Mouse (Mus musculus): Measurements from ENCODE around the gene Gm20388.

Gm20388 gene

GRCm38 (mm10) chr8:122537033-122537432 is 2626.4 kb downstream of the Gm20388 start:
- DNase-seq (ENCODE audit: extremely low spot score): no peak

GRCm38 (mm10) chr8:122537812-122538211 is 2627.2 kb downstream of the Gm20388 start:
- DNase-seq (ENCODE audit: extremely low spot score): no peak

GRCm38 (mm10) chr8:122538310-122539076 is 2627.9 kb downstream of the Gm20388 start:
- DNase-seq (ENCODE audit: extremely low spot score): no peak

- DNase-seq (ENCODE audit: extremely low spot score): no peak
Measured at GRCm38 (mm10) chr8:122544138-122544537, 2633.5 kb downstream of the Gm20388 start.

- no peak for DNase-seq (ENCODE audit: extremely low spot score)
Measured at GRCm38 (mm10) chr8:122546066-122546755, 2635.6 kb downstream of the Gm20388 start.

- no peak for DNase-seq (ENCODE audit: extremely low spot score)
Measured at GRCm38 (mm10) chr8:122546811-122547453, 2636.3 kb downstream of the Gm20388 start.

- DNase-seq (ENCODE audit: extremely low spot score): no peak
Measured at GRCm38 (mm10) chr8:122547815-122548214, 2637.2 kb downstream of the Gm20388 start.

GRCm38 (mm10) chr8:122548331-122548730 is 2637.7 kb downstream of the Gm20388 start:
- no peak for DNase-seq (ENCODE audit: extremely low spot score)

- no peak for DNase-seq (ENCODE audit: extremely low spot score)
Measured at GRCm38 (mm10) chr8:122548891-122549439, 2638.3 kb downstream of the Gm20388 start.

- DNase-seq (ENCODE audit: extremely low spot score): peak; percentile 71
Measured at GRCm38 (mm10) chr8:122550234-122550994, 2639.8 kb downstream of the Gm20388 start.

- DNase-seq (ENCODE audit: extremely low spot score): no peak
Measured at GRCm38 (mm10) chr8:122550995-122551264, 2640.3 kb downstream of the Gm20388 start.

GRCm38 (mm10) chr8:122551265-122552051 is 2640.8 kb downstream of the Gm20388 start, which contains the start of gene Piezo1:
Gene Piezo1 (minus strand): TSS chr8:122551329.
- DNase-seq (ENCODE audit: extremely low spot score): peak; percentile 89

- no peak for DNase-seq (ENCODE audit: extremely low spot score)
Measured at GRCm38 (mm10) chr8:122554786-122555185, 2644.1 kb downstream of the Gm20388 start.

GRCm38 (mm10) chr8:122556030-122557009 is 2645.7 kb downstream of the Gm20388 start:
- no peak for DNase-seq (ENCODE audit: extremely low spot score)

- DNase-seq (ENCODE audit: extremely low spot score): no peak
Measured at GRCm38 (mm10) chr8:122557248-122558038, 2646.8 kb downstream of the Gm20388 start.

GRCm38 (mm10) chr8:122558671-122559349 is 2648.2 kb downstream of the Gm20388 start:
- peak; percentile 75 for DNase-seq (ENCODE audit: extremely low spot score)

- no peak for DNase-seq (ENCODE audit: extremely low spot score)
Measured at GRCm38 (mm10) chr8:122561199-122561598, 2650.6 kb downstream of the Gm20388 start.

Data from embryo, embryonic 9.5 days (tissue).